ENCODE assay signal across 12 mouse cellular contexts in the genomic region with DNA sequence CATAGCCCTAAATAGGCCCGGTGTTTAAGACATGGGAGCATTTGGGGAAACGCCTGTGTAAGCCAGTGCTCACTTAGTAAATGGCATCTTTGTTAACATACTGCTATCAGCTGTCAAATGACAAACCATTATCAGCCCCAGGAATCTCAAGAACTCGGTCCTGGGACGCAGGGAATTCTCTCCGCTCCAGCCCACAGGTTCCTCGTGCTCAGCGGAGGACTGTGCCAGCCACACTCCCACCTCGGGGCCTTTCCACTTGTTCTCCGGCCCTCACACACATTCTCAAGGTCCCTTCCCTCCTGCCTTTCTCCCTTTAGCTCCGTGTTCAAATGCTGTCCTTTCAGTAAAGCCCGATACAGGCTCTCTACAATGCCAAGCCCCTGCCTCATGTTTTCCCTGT. TPM values are rescaled to one million over a fixed set of nuclear protein-coding genes. Genes with fewer than 3 reads are reported as not detected.
A peak's percentile ranks its signal among the peaks of the same experiment; 100 is the strongest.
DNase-seq lines count a peak whose midpoint lies in the region; ATAC-seq and TF ChIP-seq lines count a peak whose summit lies in the region.
"Had no signal": no experiment of that assay in that cellular context is flagged by ENCODE, and none has a peak within 500 bp of the region (broad histone marks: within the 10 kb centered on the region; RNA-seq: fewer than 3 reads in every experiment).

No protein-coding gene starts in this region.

- TF ChIP-seq EP300 in liver, embryonic 14.5 days (IDR thresholded peaks at IDR 0.05; ENCODE audit: low read depth) = no peak

- H3K4me3 ChIP-seq in forebrain, embryonic 13.5 days = no peak overlapping the region
- H3K4me3 ChIP-seq in forebrain, embryonic 11.5 days (ENCODE audit: low read depth, low read length) = no peak overlapping the region
- peak overlapping the region; percentile 14 for H3K4me3 ChIP-seq in kidney, embryonic 16.5 days (ENCODE audit: low read length)
- H3K4me3 ChIP-seq in embryonic facial prominence, embryonic 12.5 days = no peak overlapping the region
- no peak overlapping the region for H3K4me3 ChIP-seq in liver, embryonic 14.5 days (ENCODE audit: insufficient read depth in 1 of 2, low read depth in 2 of 2, low read length in 2 of 2)

- H3K27ac ChIP-seq in forebrain, embryonic 13.5 days = no peak overlapping the region
- H3K27ac ChIP-seq in forebrain, embryonic 11.5 days (ENCODE audit: low read depth, low read length) = no peak overlapping the region
- peak overlapping the region; percentile 76; the same call in 1 of the 2 replicates for H3K27ac ChIP-seq in kidney, embryonic 16.5 days (ENCODE audit: low read length)
- H3K27ac ChIP-seq in embryonic facial prominence, embryonic 12.5 days = no peak overlapping the region
- no peak overlapping the region for H3K27ac ChIP-seq in liver, embryonic 14.5 days

- TF ChIP-seq CTCF in liver, embryonic 14.5 days (IDR thresholded peaks at IDR 0.05; ENCODE audit: low read depth) = no peak

- H3K9me3 ChIP-seq in forebrain, embryonic 13.5 days (replicated peaks) = no peaks in the 10 kb centered on the region
- no peaks in the 10 kb centered on the region for H3K9me3 ChIP-seq in forebrain, embryonic 11.5 days (ENCODE audit: control insufficient read depth, low read length)
- H3K9me3 ChIP-seq in kidney, embryonic 16.5 days (ENCODE audit: low read length) = no peaks in the 10 kb centered on the region
- H3K9me3 ChIP-seq in embryonic facial prominence, embryonic 12.5 days = no peaks in the 10 kb centered on the region
- no peaks in the 10 kb centered on the region for H3K9me3 ChIP-seq in liver, embryonic 14.5 days (ENCODE audit: control insufficient read depth, low read length)

- peaks cover 15% of the 10 kb centered on the region for H3K27me3 ChIP-seq in forebrain, embryonic 13.5 days
- H3K27me3 ChIP-seq in forebrain, embryonic 11.5 days (ENCODE audit: control insufficient read depth, insufficient read depth, low read length) = peaks cover 3% of the 10 kb centered on the region; the same call in 1 of the 2 replicates
- H3K27me3 ChIP-seq in kidney, embryonic 16.5 days (ENCODE audit: insufficient read depth, low read length) = no peaks in the 10 kb centered on the region
- peaks cover 5% of the 10 kb centered on the region; the same call in 1 of the 2 replicates for H3K27me3 ChIP-seq in embryonic facial prominence, embryonic 12.5 days
- H3K27me3 ChIP-seq in liver, embryonic 14.5 days (ENCODE audit: control insufficient read depth, insufficient read depth, low read length) = no peaks in the 10 kb centered on the region

- DNase-seq in forebrain, embryonic 11.5 days (ENCODE audit: low spot score) = no peak
- DNase-seq in kidney, postnatal 14 days = no peak
- DNase-seq in liver, embryonic 14.5 days (ENCODE audit: low read depth in 3 of 3, low spot score in 3 of 3) = no peak
- no peak for DNase-seq in spleen, postnatal 14 days (ENCODE audit: low spot score in 2 of 2)
- DNase-seq: adrenal gland, postnatal 14 days; cerebellum, postnatal 14 days; layer of hippocampus, adult 9-11 months had no signal

- peaks cover 30% of the 10 kb centered on the region for H3K4me1 ChIP-seq in forebrain, embryonic 13.5 days
- H3K4me1 ChIP-seq in forebrain, embryonic 11.5 days (replicated peaks; ENCODE audit: control insufficient read depth, insufficient read depth, low read length) = peaks cover 10% of the 10 kb centered on the region; the same call in 1 of the 2 replicates
- peaks cover 41% of the 10 kb centered on the region for H3K4me1 ChIP-seq in kidney, embryonic 16.5 days (ENCODE audit: insufficient read depth, low read length)
- H3K4me1 ChIP-seq in embryonic facial prominence, embryonic 12.5 days = peaks cover 40% of the 10 kb centered on the region
- peaks cover 6 to 16% of the 10 kb centered on the region in 2 experiments for H3K4me1 ChIP-seq in liver, embryonic 14.5 days (replicated peaks; ENCODE audit: control insufficient read depth in 2 of 2, insufficient read depth in 2 of 2, low read length in 1 of 2)

- peaks cover 13% of the 10 kb centered on the region for H3K36me3 ChIP-seq in forebrain, embryonic 13.5 days (ENCODE audit: poor library complexity, severe bottlenecking)
- no peaks in the 10 kb centered on the region; the same call in 1 of the 2 replicates for H3K36me3 ChIP-seq in forebrain, embryonic 11.5 days (ENCODE audit: control insufficient read depth, insufficient read depth, low read length)
- peaks cover 7% of the 10 kb centered on the region for H3K36me3 ChIP-seq in kidney, embryonic 16.5 days (ENCODE audit: insufficient read depth, low read length)
- peaks cover 15% of the 10 kb centered on the region for H3K36me3 ChIP-seq in embryonic facial prominence, embryonic 12.5 days
- H3K36me3 ChIP-seq in liver, embryonic 14.5 days (replicated peaks; ENCODE audit: control insufficient read depth, insufficient read depth, low read depth) = no peaks in the 10 kb centered on the region

- peak overlapping the region; percentile 3; the same call in 1 of the 2 replicates for H3K9ac ChIP-seq in forebrain, embryonic 13.5 days
- H3K9ac ChIP-seq in forebrain, embryonic 11.5 days (ENCODE audit: low read length) = no peak overlapping the region
- 0 out of 2 replicates have a peak overlapping the region, but pooled peaks have one; percentile 11 for H3K9ac ChIP-seq in kidney, embryonic 16.5 days (replicated peaks; ENCODE audit: low read length)
- no peak overlapping the region for H3K9ac ChIP-seq in embryonic facial prominence, embryonic 12.5 days
- H3K9ac ChIP-seq in liver, embryonic 14.5 days (replicated peaks) = no peak overlapping the region

- no peak overlapping the region for H3K4me2 ChIP-seq in forebrain, embryonic 13.5 days
- H3K4me2 ChIP-seq in forebrain, embryonic 11.5 days (ENCODE audit: low read depth, low read length, severe bottlenecking) = no peak overlapping the region
- H3K4me2 ChIP-seq in kidney, embryonic 16.5 days (replicated peaks; ENCODE audit: low read depth, low read length) = peak overlapping the region; percentile 22
- peak overlapping the region; percentile 97; the same call in 1 of the 2 replicates for H3K4me2 ChIP-seq in embryonic facial prominence, embryonic 12.5 days (replicated peaks)
- H3K4me2 ChIP-seq in liver, embryonic 14.5 days (ENCODE audit: low read depth) = 0 out of 2 replicates have a peak overlapping the region, but pooled peaks have one; percentile 91

- ATAC-seq in forebrain, embryonic 13.5 days = no peak
- ATAC-seq in forebrain, embryonic 11.5 days (replicated peaks; ENCODE audit: low FRiP score) = no peak
- ATAC-seq in kidney, embryonic 16.5 days (ENCODE audit: low FRiP score, low TSS enrichment) = no peak
- ATAC-seq in embryonic facial prominence, embryonic 12.5 days (ENCODE audit: insufficient number of reproducible peaks, insufficient read depth, low FRiP score, low TSS enrichment) = no peak
- ATAC-seq in liver, embryonic 14.5 days (ENCODE audit: insufficient read depth) = no peak
- no peak for ATAC-seq in cerebellum, adult (ENCODE audit: insufficient number of reproducible peaks, low FRiP score, low TSS enrichment)
- ATAC-seq: forebrain, embryonic 16.5 days had no signal

- WGBS in forebrain, embryonic 13.5 days = 86% methylated on average over 11 of the region's 11 CpGs
- WGBS in forebrain, embryonic 11.5 days = 89% methylated on average over 11 of the region's 11 CpGs
- WGBS in kidney, embryonic 16.5 days = 68% methylated on average over 11 of the region's 11 CpGs
- 57% methylated on average over 11 of the region's 11 CpGs for WGBS in embryonic facial prominence, embryonic 12.5 days
- 71% methylated on average over 11 of the region's 11 CpGs for WGBS in liver, embryonic 14.5 days (ENCODE audit: insufficient replicate concordance)

RNA-seq across cellular contexts. Expression of a gene that starts 2.6 kb away (rescaled TPM):
- polyA plus RNA-seq in forebrain, embryonic 13.5 days (2015; fragmentation: Nextera tagmentation; extraction: Ambion mirVana) = 5.5 and 8.2 TPM in 2 replicates
- 6.6 and 15.1 TPM in 2 replicates for polyA plus RNA-seq in forebrain, embryonic 11.5 days (2014; fragmentation: Nextera tagmentation; extraction: Ambion mirVana)
- polyA plus RNA-seq in kidney, embryonic 16.5 days (2015; fragmentation: Nextera tagmentation; extraction: Ambion mirVana) = 1.3 and 6.1 TPM in 2 replicates
- 10.8 and 16.2 TPM in 2 replicates for polyA plus RNA-seq in embryonic facial prominence, embryonic 12.5 days (2016; fragmentation: Nextera tagmentation; extraction: Ambion mirVana)
- not detected in 2 replicates for polyA plus RNA-seq in liver, embryonic 14.5 days (2012; rRNA removed)
- polyA plus RNA-seq in liver, embryonic 14.5 days (2014; fragmentation: Nextera tagmentation; extraction: Ambion mirVana) = 0.96 and 2.1 TPM in 2 replicates

RNA-seq across cellular contexts. Expression of a gene that starts 26.8 kb away (rescaled TPM):
- polyA plus RNA-seq in forebrain, embryonic 13.5 days (2015; fragmentation: Nextera tagmentation; extraction: Ambion mirVana) = 278 and 309 TPM in 2 replicates
- polyA plus RNA-seq in forebrain, embryonic 11.5 days (2014; fragmentation: Nextera tagmentation; extraction: Ambion mirVana) = 333 and 334 TPM in 2 replicates
- 319 and 338 TPM in 2 replicates for polyA plus RNA-seq in kidney, embryonic 16.5 days (2015; fragmentation: Nextera tagmentation; extraction: Ambion mirVana)
- 256 and 272 TPM in 2 replicates for polyA plus RNA-seq in embryonic facial prominence, embryonic 12.5 days (2016; fragmentation: Nextera tagmentation; extraction: Ambion mirVana)
- polyA plus RNA-seq in liver, embryonic 14.5 days (2012; rRNA removed) = 75.0 and 75.9 TPM in 2 replicates
- 145 and 158 TPM in 2 replicates for polyA plus RNA-seq in liver, embryonic 14.5 days (2014; fragmentation: Nextera tagmentation; extraction: Ambion mirVana)

RNA-seq across cellular contexts. Expression of a gene that starts 30.0 kb away (rescaled TPM):
- polyA plus RNA-seq in forebrain, embryonic 13.5 days (2015; fragmentation: Nextera tagmentation; extraction: Ambion mirVana) = 0.11 and 0.14 TPM in 2 replicates
- 1.7 and 2.6 TPM in 2 replicates for polyA plus RNA-seq in forebrain, embryonic 11.5 days (2014; fragmentation: Nextera tagmentation; extraction: Ambion mirVana)
- polyA plus RNA-seq in kidney, embryonic 16.5 days (2015; fragmentation: Nextera tagmentation; extraction: Ambion mirVana) = 0.34 and 0.45 TPM in 2 replicates
- polyA plus RNA-seq in embryonic facial prominence, embryonic 12.5 days (2016; fragmentation: Nextera tagmentation; extraction: Ambion mirVana) = 7.1 and 7.8 TPM in 2 replicates
- 5.4 and 17.2 TPM in 2 replicates for polyA plus RNA-seq in liver, embryonic 14.5 days (2012; rRNA removed)
- polyA plus RNA-seq in liver, embryonic 14.5 days (2014; fragmentation: Nextera tagmentation; extraction: Ambion mirVana) = 12.8 and 13.2 TPM in 2 replicates

RNA-seq across cellular contexts. Expression of a gene that starts 30.9 kb away (rescaled TPM):
- 22.1 and 24.0 TPM in 2 replicates for polyA plus RNA-seq in forebrain, embryonic 13.5 days (2015; fragmentation: Nextera tagmentation; extraction: Ambion mirVana)
- 35.1 and 39.2 TPM in 2 replicates for polyA plus RNA-seq in forebrain, embryonic 11.5 days (2014; fragmentation: Nextera tagmentation; extraction: Ambion mirVana)
- polyA plus RNA-seq in kidney, embryonic 16.5 days (2015; fragmentation: Nextera tagmentation; extraction: Ambion mirVana) = 54.9 and 58.8 TPM in 2 replicates
- 45.0 and 46.9 TPM in 2 replicates for polyA plus RNA-seq in embryonic facial prominence, embryonic 12.5 days (2016; fragmentation: Nextera tagmentation; extraction: Ambion mirVana)
- 14.6 and 15.1 TPM in 2 replicates for polyA plus RNA-seq in liver, embryonic 14.5 days (2012; rRNA removed)
- 12.3 and 12.4 TPM in 2 replicates for polyA plus RNA-seq in liver, embryonic 14.5 days (2014; fragmentation: Nextera tagmentation; extraction: Ambion mirVana)

Comparison
In these comparisons a context has a peak if more than half of its experiments do, and no peak if none do; other contexts are left out.
1. H3K9ac ChIP-seq: peak in forebrain, embryonic 13.5 days (single experiment) and kidney, embryonic 16.5 days (single experiment); none in forebrain, embryonic 11.5 days (single experiment), embryonic facial prominence, embryonic 12.5 days (single experiment) and liver, embryonic 14.5 days (single experiment).
2. H3K4me2 ChIP-seq: peak in kidney, embryonic 16.5 days (single experiment), embryonic facial prominence, embryonic 12.5 days (single experiment) and liver, embryonic 14.5 days (single experiment); none in forebrain, embryonic 13.5 days (single experiment) and forebrain, embryonic 11.5 days (single experiment).